Mouse (Mus musculus): ENCODE measurements at regions not wholly inside any gene's neighbourhood (a gene's known extent, or its start where the extent isn't known, plus 50 kb on each side); places are given as distances from the start of the nearest gene placed in this dataset.
"Not testable (repeated sequence)": the region's sequence is repeated elsewhere in the genome, so short reads cannot be mapped to it uniquely, and the experiment has no call there.

DNA sequence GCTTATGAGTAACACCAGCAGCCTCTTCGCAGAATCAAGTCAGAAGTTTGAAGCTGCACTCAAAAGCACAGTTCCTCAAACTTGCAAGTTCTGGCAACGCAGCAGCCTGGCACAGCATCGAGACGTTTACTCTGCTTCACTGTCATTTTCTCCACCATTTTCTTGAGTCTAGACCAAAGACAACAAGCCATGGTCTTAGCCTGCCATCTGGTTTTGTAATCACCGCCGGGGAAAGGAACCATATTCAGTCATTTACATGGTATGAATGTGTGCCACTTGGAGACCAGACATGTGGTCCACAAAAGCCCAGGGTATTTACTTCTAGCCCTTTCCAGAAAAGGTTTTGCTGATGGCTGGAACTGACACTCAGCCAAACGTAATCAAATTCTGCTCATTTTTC is 122.5 kb upstream of the Cdyl start:
- DNase-seq: no peak
- intact Hi-C loops (cut with DNase I): no loop called here

GRCm38 (mm10) chr13:35537936-35538335 is 121.7 kb upstream of the Cdyl start:
- intact Hi-C loops (cut with DNase I): no loop called here
- peak; percentile 76 for DNase-seq

- no peak for DNase-seq
- intact Hi-C loops (cut with DNase I): no loop called here
Observed at GRCm38 (mm10) chr13:35540433-35540832, 119.2 kb upstream of the Cdyl start.

DNA sequence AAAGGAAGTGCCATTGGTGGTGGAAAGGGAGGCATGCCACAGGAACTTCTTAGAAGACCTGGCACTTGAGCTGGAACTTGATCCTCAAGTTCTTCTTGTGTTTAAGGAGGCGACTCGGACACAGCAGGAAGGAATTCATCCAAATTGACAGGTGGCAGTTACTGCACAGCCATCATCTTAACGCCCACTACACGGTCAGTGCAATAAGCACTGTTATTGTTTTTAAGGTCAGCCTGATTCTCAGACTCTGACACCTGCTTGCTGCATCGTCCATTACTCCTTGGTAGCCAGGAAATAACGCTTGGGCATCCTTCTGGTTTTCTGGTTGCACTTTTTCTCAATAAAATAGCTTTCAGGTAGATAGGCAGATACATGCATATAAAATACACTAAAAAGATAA is 118.6 kb upstream of the Cdyl start:
- intact Hi-C loops (cut with DNase I): no loop called here
- DNase-seq: no peak

DNA sequence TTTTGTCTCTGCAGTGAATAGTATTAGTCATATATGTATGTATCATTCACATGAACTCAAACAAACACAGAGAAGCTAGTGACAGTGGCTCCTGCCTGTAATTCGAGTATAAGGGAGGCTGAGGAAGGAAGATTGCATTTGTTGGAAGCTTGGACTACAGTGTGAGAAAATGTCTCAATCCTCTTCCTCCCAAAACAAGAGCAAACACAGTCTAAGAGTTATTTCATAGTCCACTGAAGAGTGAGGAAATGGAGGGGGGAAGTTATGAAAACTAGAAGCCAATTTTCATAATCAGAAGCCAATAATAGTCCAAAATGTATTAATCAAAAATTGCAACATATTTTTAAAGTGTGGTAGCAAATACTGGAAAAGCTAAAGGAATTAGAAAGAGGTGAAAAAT is 95.6 kb upstream of the Cdyl start:
- no peak for DNase-seq
- intact Hi-C loops (cut with DNase I): no loop called here

GRCm38 (mm10) chr13:35581616-35582015 is 78.0 kb upstream of the Cdyl start:
- DNase-seq: peak; percentile 61 to 76
- intact Hi-C loops (cut with DNase I): loop anchor here (5.0 kb wide), 1 partner anchor 161 kb away; no protein-coding TSS in a partner anchor

GRCm38 (mm10) chr13:35598003-35598402 is 61.6 kb upstream of the Cdyl start:
- intact Hi-C loops (cut with DNase I): no loop called here
- no peak for DNase-seq

- DNase-seq: no peak
- intact Hi-C loops (cut with DNase I): no loop called here
Observed at GRCm38 (mm10) chr13:35601560-35602135, 58.0 kb upstream of the Cdyl start.

GRCm38 (mm10) chr13:35603080-35603479 is 56.6 kb upstream of the Cdyl start:
- intact Hi-C loops (cut with DNase I): no loop called here
- DNase-seq: no peak

DNA sequence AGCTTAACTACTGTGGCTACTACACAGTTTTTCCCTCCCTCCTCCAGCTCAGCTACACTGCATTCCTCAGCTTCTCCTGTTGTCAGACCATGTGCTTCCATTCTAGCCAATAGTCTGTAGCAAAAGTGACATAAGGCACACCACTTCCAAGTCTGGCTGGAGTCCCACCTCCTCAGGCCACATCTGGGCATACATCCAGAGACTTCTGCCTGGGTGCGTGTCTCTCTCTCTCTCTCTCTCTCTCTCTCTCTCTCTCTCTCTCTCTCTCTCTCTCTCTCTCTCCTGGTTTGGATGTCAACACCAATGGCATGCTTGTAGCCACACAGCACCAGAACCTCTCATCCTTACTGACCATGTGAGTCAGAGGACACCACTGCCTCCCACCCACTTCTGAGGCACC is 55.6 kb upstream of the Cdyl start:
- DNase-seq: peak; percentile 88 to 91

GRCm38 (mm10) chr13:35604765-35605164 is 54.9 kb upstream of the Cdyl start:
- no peak for DNase-seq
- intact Hi-C loops (cut with DNase I): no loop called here

More for the DNA sequence above, 55.6 kb upstream of the Cdyl start:
- intact Hi-C loops (cut with DNase I): no loop called here

- DNase-seq; intact Hi-C loops (cut with DNase I): not testable (repeated sequence)
Observed at GRCm38 (mm10) chr13:35606857-35607561, 52.6 kb upstream of the Cdyl start.

GRCm38 (mm10) chr13:35607710-35608109 is 51.9 kb upstream of the Cdyl start:
- no peak for DNase-seq
- intact Hi-C loops (cut with DNase I): no loop called here

All from heart, postnatal 10 days (tissue).